Mouse (Mus musculus): ENCODE results near the gene Agtpbp1. TPM values are rescaled to one million over a fixed set of nuclear protein-coding genes. Genes with fewer than 3 reads are reported as not detected.

Gene Agtpbp1
- polyA plus RNA-seq, 1 experiment from 2014 or later = 13.6 TPM

Other genes with a start within 250 kb of the Agtpbp1 start
- 116 and 117 TPM in 2 replicates for gene Naa35, start within 50 bp of the Agtpbp1 start, polyA plus RNA-seq (2016; fragmentation: Nextera tagmentation; extraction: Ambion mirVana)
- gene Golm1, start 90.6 kb upstream of the Agtpbp1 start, polyA plus RNA-seq (2016; fragmentation: Nextera tagmentation; extraction: Ambion mirVana) = 142 and 154 TPM in 2 replicates
- not detected in 2 replicates for gene 4921517D22Rik, start 108.9 kb upstream of the Agtpbp1 start, polyA plus RNA-seq (2016; fragmentation: Nextera tagmentation; extraction: Ambion mirVana)
- gene Spata31d1a, start 125.1 kb upstream of the Agtpbp1 start, polyA plus RNA-seq (2016; fragmentation: Nextera tagmentation; extraction: Ambion mirVana) = 0.04 and 0.05 TPM in 2 replicates
- 0.04 TPM in 1 of 2 replicates, not detected in the other for gene Spata31d1b, start 127.1 kb upstream of the Agtpbp1 start, polyA plus RNA-seq (2016; fragmentation: Nextera tagmentation; extraction: Ambion mirVana)
- not detected in 2 replicates for gene Spata31d1d, start 146.5 kb upstream of the Agtpbp1 start, polyA plus RNA-seq (2016; fragmentation: Nextera tagmentation; extraction: Ambion mirVana)
- gene 1700014D04Rik, start 161.5 kb upstream of the Agtpbp1 start, polyA plus RNA-seq (2016; fragmentation: Nextera tagmentation; extraction: Ambion mirVana) = not detected in 2 replicates
- gene Isca1, start 184.6 kb upstream of the Agtpbp1 start, polyA plus RNA-seq (2016; fragmentation: Nextera tagmentation; extraction: Ambion mirVana) = 93.3 and 93.8 TPM in 2 replicates
- not detected in 2 replicates for gene Gm49354, start 197.0 kb upstream of the Agtpbp1 start, polyA plus RNA-seq (2016; fragmentation: Nextera tagmentation; extraction: Ambion mirVana)
- 39.0 and 40.0 TPM in 2 replicates for gene Tut7, start 237.9 kb upstream of the Agtpbp1 start, polyA plus RNA-seq (2016; fragmentation: Nextera tagmentation; extraction: Ambion mirVana)